Mouse (Mus musculus): Measurements from ENCODE around the gene Rfxank. TPM values are rescaled to one million over a fixed set of nuclear protein-coding genes. Genes with fewer than 3 reads are reported as not detected.
A peak's percentile ranks its signal among the peaks of the same experiment; 100 is the strongest.

Gene Rfxank
- 15.2 and 16.7 TPM in 2 replicates for polyA plus RNA-seq (2014; fragmentation: Nextera tagmentation; extraction: Ambion mirVana)

GRCm38 (mm10) chr8:70139026-70139857 lies at the start of gene Rfxank, which contains the start of the genes Borcs8 and Mef2b:
TSS of gene Rfxank (minus strand) at chr8:70139154.
TSS of gene Borcs8 (plus strand) at chr8:70139499.
TSS of gene Mef2b (plus strand) at chr8:70139711.
- no peaks in the 10 kb centered on the region for H3K27me3 ChIP-seq (replicated peaks; ENCODE audit: control insufficient read depth, insufficient read depth, low read length)
- peak within 1 kb of the TSS; percentile 68 for H3K9ac ChIP-seq (ENCODE audit: low read depth, low read length)
- H3K4me1 ChIP-seq (replicated peaks; ENCODE audit: control insufficient read depth, insufficient read depth, low read length): peaks cover 13% of the 10 kb centered on the region
- WGBS: under 1% methylated on average over 46 of the region's 46 CpGs
- peak within 1 kb of the TSS; percentile 79 for H3K27ac ChIP-seq (ENCODE audit: low read depth, low read length)
- peaks cover 12% of the 10 kb centered on the region; the same call in 1 of the 2 replicates for H3K36me3 ChIP-seq (ENCODE audit: control insufficient read depth, insufficient read depth, low read length)
- peak; percentile 97 for DNase-seq (ENCODE audit: low spot score)
- no peaks in the 10 kb centered on the region for H3K9me3 ChIP-seq (ENCODE audit: control insufficient read depth, low read length)
- ATAC-seq (replicated peaks; ENCODE audit: low FRiP score): peak; percentile 96
- peak within 1 kb of the TSS; percentile 83 for H3K4me2 ChIP-seq
- peak within 1 kb of the TSS; percentile 88 for H3K4me3 ChIP-seq (ENCODE audit: low read depth, low read length)

- Histone ChIP-seq H3K36me3 (ENCODE audit: control insufficient read depth, insufficient read depth, low read length) (no peaks in the 10 kb centered on the region), H3K4me2 (no peak overlapping the region), H3K4me3 (ENCODE audit: low read depth, low read length) (no peak overlapping the region), H3K27ac (ENCODE audit: low read depth, low read length) (no peak overlapping the region), H3K9ac (ENCODE audit: low read depth, low read length) (no peak overlapping the region), H3K27me3 (replicated peaks; ENCODE audit: control insufficient read depth, insufficient read depth, low read length) (no peaks in the 10 kb centered on the region), H3K9me3 (ENCODE audit: control insufficient read depth, low read length) (no peaks in the 10 kb centered on the region), H3K4me1 (replicated peaks; ENCODE audit: control insufficient read depth, insufficient read depth, low read length) (peaks cover 13% of the 10 kb centered on the region; the same call in 1 of the 2 replicates)
- DNase-seq (ENCODE audit: low spot score) (no peak), ATAC-seq (replicated peaks; ENCODE audit: low FRiP score) (no peak)
- WGBS: 62% methylated on average over 7 of the region's 7 CpGs
These were observed 49.8 kb upstream of the Rfxank start for GRCm38 (mm10) chr8:70188707-70189106.

- WGBS: 83% methylated on average over 4 of the region's 4 CpGs
- no peaks in the 10 kb centered on the region for H3K9me3 ChIP-seq (ENCODE audit: control insufficient read depth, low read length)
- ATAC-seq (replicated peaks; ENCODE audit: low FRiP score) (no peak), DNase-seq (ENCODE audit: low spot score) (no peak)
- peaks cover 17% of the 10 kb centered on the region for H3K36me3 ChIP-seq (ENCODE audit: control insufficient read depth, insufficient read depth, low read length)
- peaks cover 21% of the 10 kb centered on the region for H3K4me1 ChIP-seq (replicated peaks; ENCODE audit: control insufficient read depth, insufficient read depth, low read length)
- 0 out of 2 replicates have a peak overlapping the region, but pooled peaks have one; percentile 41 for H3K27ac ChIP-seq (ENCODE audit: low read depth, low read length)
- no peak overlapping the region for H3K9ac ChIP-seq (ENCODE audit: low read depth, low read length)
- no peak overlapping the region for H3K4me2 ChIP-seq
- no peaks in the 10 kb centered on the region for H3K27me3 ChIP-seq (replicated peaks; ENCODE audit: control insufficient read depth, insufficient read depth, low read length)
- H3K4me3 ChIP-seq (ENCODE audit: low read depth, low read length): no peak overlapping the region
These were observed 44.2 kb upstream of the Rfxank start for GRCm38 (mm10) chr8:70183194-70183593.

GRCm38 (mm10) chr8:70181903-70182252 lies 42.9 kb upstream of the Rfxank start:
- Histone ChIP-seq H3K9ac (ENCODE audit: low read depth, low read length) (peak overlapping the region; percentile 7; the same call in 1 of the 2 replicates), H3K4me1 (replicated peaks; ENCODE audit: control insufficient read depth, insufficient read depth, low read length) (peaks cover 16% of the 10 kb centered on the region), H3K4me3 (ENCODE audit: low read depth, low read length) (no peak overlapping the region), H3K36me3 (ENCODE audit: control insufficient read depth, insufficient read depth, low read length) (peaks cover 20% of the 10 kb centered on the region), H3K9me3 (ENCODE audit: control insufficient read depth, low read length) (no peaks in the 10 kb centered on the region), H3K27me3 (replicated peaks; ENCODE audit: control insufficient read depth, insufficient read depth, low read length) (no peaks in the 10 kb centered on the region), H3K27ac (ENCODE audit: low read depth, low read length) (peak overlapping the region; percentile 50), H3K4me2 (peak overlapping the region; percentile 44)
- ATAC-seq (replicated peaks; ENCODE audit: low FRiP score) (no peak; the same call in 1 of the 2 replicates), DNase-seq (ENCODE audit: low spot score) (no peak)
- 52% methylated on average over 2 of the region's 2 CpGs for WGBS

GRCm38 (mm10) chr8:70181212-70181902 lies 42.4 kb upstream of the Rfxank start:
- Histone ChIP-seq H3K36me3 (ENCODE audit: control insufficient read depth, insufficient read depth, low read length) (peaks cover 20% of the 10 kb centered on the region), H3K4me1 (replicated peaks; ENCODE audit: control insufficient read depth, insufficient read depth, low read length) (peaks cover 16% of the 10 kb centered on the region), H3K9ac (ENCODE audit: low read depth, low read length) (peak overlapping the region; percentile 36; the same call in 1 of the 2 replicates), H3K27me3 (replicated peaks; ENCODE audit: control insufficient read depth, insufficient read depth, low read length) (no peaks in the 10 kb centered on the region), H3K27ac (ENCODE audit: low read depth, low read length) (peak overlapping the region; percentile 68), H3K4me2 (peak overlapping the region; percentile 44), H3K9me3 (ENCODE audit: control insufficient read depth, low read length) (no peaks in the 10 kb centered on the region), H3K4me3 (ENCODE audit: low read depth, low read length) (no peak overlapping the region)
- WGBS: 63% methylated on average over 16 of the region's 16 CpGs
- ATAC-seq (replicated peaks; ENCODE audit: low FRiP score) (peak; percentile 91), DNase-seq (ENCODE audit: low spot score) (no peak)

DNA sequence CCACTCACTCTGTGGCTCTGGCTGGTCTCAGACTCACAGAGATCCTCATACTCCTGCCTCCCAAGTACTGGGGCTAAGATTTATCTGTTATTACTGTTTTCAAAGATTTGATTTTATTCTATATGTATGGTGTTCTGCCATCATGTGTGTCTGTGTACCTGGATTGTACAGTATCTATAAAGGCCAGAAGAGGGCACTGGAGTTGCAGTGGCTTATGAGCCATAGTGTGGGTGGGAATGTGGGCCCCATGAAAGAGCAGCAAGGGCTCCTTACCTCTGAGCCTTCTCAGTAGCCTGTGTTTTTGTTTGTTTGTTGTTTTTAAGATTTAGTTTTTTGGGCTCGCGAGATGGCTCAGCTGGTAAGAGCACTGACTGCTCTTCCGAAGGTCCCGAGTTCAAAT lies 40.1 kb upstream of the Rfxank start:
- Histone ChIP-seq H3K4me2 (no peak overlapping the region), H3K27me3 (replicated peaks; ENCODE audit: control insufficient read depth, insufficient read depth, low read length) (no peaks in the 10 kb centered on the region), H3K9me3 (ENCODE audit: control insufficient read depth, low read length) (no peaks in the 10 kb centered on the region), H3K27ac (ENCODE audit: low read depth, low read length) (no peak overlapping the region), H3K9ac (ENCODE audit: low read depth, low read length) (no peak overlapping the region), H3K36me3 (ENCODE audit: control insufficient read depth, insufficient read depth, low read length) (peaks cover 20% of the 10 kb centered on the region), H3K4me1 (replicated peaks; ENCODE audit: control insufficient read depth, insufficient read depth, low read length) (peaks cover 19% of the 10 kb centered on the region), H3K4me3 (ENCODE audit: low read depth, low read length) (no peak overlapping the region)
- no peak for DNase-seq (ENCODE audit: low spot score)
- no peak for ATAC-seq (replicated peaks; ENCODE audit: low FRiP score)
- WGBS: 94% methylated on average over 4 of the region's 4 CpGs

DNA sequence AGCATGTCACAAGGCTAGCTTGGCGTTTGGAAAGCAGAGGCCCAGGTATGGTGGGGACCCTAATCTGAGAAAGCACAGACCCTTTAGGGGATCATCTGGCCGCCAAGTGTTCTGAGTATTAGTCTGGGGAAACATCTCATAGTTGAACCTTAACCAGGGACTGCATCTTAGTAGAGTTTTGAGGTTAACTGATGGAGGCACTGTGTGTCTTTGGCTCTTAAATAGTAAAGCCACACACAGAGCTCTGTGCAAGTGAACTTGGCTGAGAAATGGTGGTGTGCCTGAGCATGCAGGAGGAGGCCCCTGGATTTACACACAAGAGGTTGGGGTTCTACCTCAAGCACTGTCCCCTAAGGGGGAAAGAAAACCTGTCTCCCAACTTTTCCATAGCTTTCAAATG lies 39.3 kb upstream of the Rfxank start:
- H3K4me3 ChIP-seq (ENCODE audit: low read depth, low read length): no peak overlapping the region
- no peak overlapping the region for H3K9ac ChIP-seq (ENCODE audit: low read depth, low read length)
- ATAC-seq (replicated peaks; ENCODE audit: low FRiP score) (no peak), DNase-seq (ENCODE audit: low spot score) (no peak)
- no peaks in the 10 kb centered on the region for H3K27me3 ChIP-seq (replicated peaks; ENCODE audit: control insufficient read depth, insufficient read depth, low read length)
- no peak overlapping the region for H3K4me2 ChIP-seq
- peaks cover 20% of the 10 kb centered on the region for H3K36me3 ChIP-seq (ENCODE audit: control insufficient read depth, insufficient read depth, low read length)
- H3K9me3 ChIP-seq (ENCODE audit: control insufficient read depth, low read length): no peaks in the 10 kb centered on the region
- no peak overlapping the region for H3K27ac ChIP-seq (ENCODE audit: low read depth, low read length)
- 91% methylated on average over 2 of the region's 2 CpGs for WGBS
- peaks cover 27% of the 10 kb centered on the region for H3K4me1 ChIP-seq (replicated peaks; ENCODE audit: control insufficient read depth, insufficient read depth, low read length)

- H3K4me2 ChIP-seq: peak overlapping the region; percentile 75
- peaks cover 27% of the 10 kb centered on the region for H3K4me1 ChIP-seq (replicated peaks; ENCODE audit: control insufficient read depth, insufficient read depth, low read length)
- ATAC-seq (replicated peaks; ENCODE audit: low FRiP score): no peak
- 83% methylated on average over 7 of the region's 7 CpGs for WGBS
- H3K27me3 ChIP-seq (replicated peaks; ENCODE audit: control insufficient read depth, insufficient read depth, low read length): no peaks in the 10 kb centered on the region
- no peaks in the 10 kb centered on the region for H3K9me3 ChIP-seq (ENCODE audit: control insufficient read depth, low read length)
- no peak overlapping the region for H3K4me3 ChIP-seq (ENCODE audit: low read depth, low read length)
- H3K27ac ChIP-seq (ENCODE audit: low read depth, low read length): no peak overlapping the region; the same call in 1 of the 2 replicates
- H3K36me3 ChIP-seq (ENCODE audit: control insufficient read depth, insufficient read depth, low read length): 0 out of 2 replicates have a peak, but pooled peaks cover 3% of the 10 kb centered on the region
- no peak for DNase-seq (ENCODE audit: low spot score)
- no peak overlapping the region for H3K9ac ChIP-seq (ENCODE audit: low read depth, low read length)
These were observed 35.1 kb upstream of the Rfxank start for GRCm38 (mm10) chr8:70174079-70174478.
